Mouse (Mus musculus): ENCODE results near the gene Nans. TPM values are rescaled to one million over a fixed set of nuclear protein-coding genes. Genes with fewer than 3 reads are reported as not detected.
A peak's percentile ranks its signal among the peaks of the same experiment; 100 is the strongest.

Nans gene
- total and polyA plus RNA-seq, 2 experiments from 2014 or later = 60.4 to 85.9 TPM

DNA sequence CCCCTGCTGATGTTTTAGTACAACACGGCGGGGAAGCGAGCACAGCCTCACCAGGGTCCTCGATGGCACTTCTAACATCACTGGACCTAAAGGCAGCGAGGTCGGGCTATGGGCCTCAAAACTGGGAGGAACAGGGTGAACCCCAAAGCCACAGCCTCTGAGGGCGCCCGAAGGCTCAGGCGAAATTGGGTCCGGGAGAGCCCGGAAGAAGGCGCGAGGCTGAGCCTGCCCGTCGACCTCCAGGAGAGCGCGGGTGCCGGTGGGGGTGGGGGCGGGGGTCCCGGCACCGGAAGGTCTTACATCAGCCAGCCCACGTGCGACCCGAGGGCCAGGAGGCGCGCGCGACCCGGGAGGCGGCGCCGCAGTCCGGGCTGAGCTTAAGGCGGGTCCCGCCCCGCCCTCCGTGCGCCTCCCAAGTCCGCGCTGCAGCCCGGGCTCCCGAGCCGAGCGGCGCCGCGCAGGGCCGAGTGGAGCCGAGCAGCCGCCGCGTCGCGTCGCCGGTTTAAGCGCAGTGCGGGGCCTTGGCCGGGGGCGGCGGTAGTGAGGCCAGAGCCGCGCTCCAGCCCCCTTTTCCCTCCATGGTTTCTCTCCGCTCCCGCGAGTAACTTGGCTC, 38.4 kb upstream of the Nans start, which contains the start of gene Anp32b:
TSS of gene Anp32b (plus strand) at position 384 of the 613 bp plus-strand sequence.
- peak within 1 kb of the TSS; percentile 70 for H3K4me2 ChIP-seq (ENCODE audit: low read depth, low read length)

GRCm38 (mm10) chr4:46451240-46451757, 37.7 kb upstream of the Nans start:
- H3K27ac ChIP-seq = peak overlapping the region; percentile 96
- H3K9ac ChIP-seq (replicated peaks; ENCODE audit: low read length) = peak overlapping the region; percentile 93
- H3K9me3 ChIP-seq (ENCODE audit: low read length) = no peaks in the 10 kb centered on the region
- no peaks in the 10 kb centered on the region for H3K36me3 ChIP-seq (ENCODE audit: insufficient read depth, low read length)
- ATAC-seq = peak; percentile 32
- peak; percentile 73 for DNase-seq (ENCODE audit: low spot score)
- H3K4me3 ChIP-seq (ENCODE audit: low read length) = peak overlapping the region; percentile 88
- H3K27me3 ChIP-seq (ENCODE audit: insufficient read depth, low read length) = no peaks in the 10 kb centered on the region
- peaks cover 14% of the 10 kb centered on the region for H3K4me1 ChIP-seq (ENCODE audit: insufficient read depth, low read length)
- no peak for TF ChIP-seq CTCF (IDR thresholded peaks at IDR 0.05; ENCODE audit: low read depth)
- WGBS = under 1% methylated on average over 31 of the region's 70 CpGs
- H3K4me2 ChIP-seq (ENCODE audit: low read depth, low read length) = peak overlapping the region; percentile 70

More for the DNA sequence above, 38.4 kb upstream of the Nans start, which contains the start of gene Anp32b:
- ATAC-seq (peak; percentile 95), DNase-seq (ENCODE audit: low spot score) (peak; percentile 95)
- H3K9me3 ChIP-seq (ENCODE audit: low read length) = no peaks in the 10 kb centered on the region
- H3K4me1 ChIP-seq (ENCODE audit: insufficient read depth, low read length) = peaks cover 14% of the 10 kb centered on the region
- no peaks in the 10 kb centered on the region for H3K36me3 ChIP-seq (ENCODE audit: insufficient read depth, low read length)
- TF ChIP-seq CTCF (IDR thresholded peaks at IDR 0.05; ENCODE audit: low read depth) = peak; percentile 57
- H3K27ac ChIP-seq = peak within 1 kb of the TSS; percentile 96
- peak within 1 kb of the TSS; percentile 93 for H3K9ac ChIP-seq (replicated peaks; ENCODE audit: low read length)
- peak within 1 kb of the TSS; percentile 88 for H3K4me3 ChIP-seq (ENCODE audit: low read length)
- 2% methylated on average over 61 of the region's 66 CpGs for WGBS
- H3K27me3 ChIP-seq (ENCODE audit: insufficient read depth, low read length) = no peaks in the 10 kb centered on the region

DNA sequence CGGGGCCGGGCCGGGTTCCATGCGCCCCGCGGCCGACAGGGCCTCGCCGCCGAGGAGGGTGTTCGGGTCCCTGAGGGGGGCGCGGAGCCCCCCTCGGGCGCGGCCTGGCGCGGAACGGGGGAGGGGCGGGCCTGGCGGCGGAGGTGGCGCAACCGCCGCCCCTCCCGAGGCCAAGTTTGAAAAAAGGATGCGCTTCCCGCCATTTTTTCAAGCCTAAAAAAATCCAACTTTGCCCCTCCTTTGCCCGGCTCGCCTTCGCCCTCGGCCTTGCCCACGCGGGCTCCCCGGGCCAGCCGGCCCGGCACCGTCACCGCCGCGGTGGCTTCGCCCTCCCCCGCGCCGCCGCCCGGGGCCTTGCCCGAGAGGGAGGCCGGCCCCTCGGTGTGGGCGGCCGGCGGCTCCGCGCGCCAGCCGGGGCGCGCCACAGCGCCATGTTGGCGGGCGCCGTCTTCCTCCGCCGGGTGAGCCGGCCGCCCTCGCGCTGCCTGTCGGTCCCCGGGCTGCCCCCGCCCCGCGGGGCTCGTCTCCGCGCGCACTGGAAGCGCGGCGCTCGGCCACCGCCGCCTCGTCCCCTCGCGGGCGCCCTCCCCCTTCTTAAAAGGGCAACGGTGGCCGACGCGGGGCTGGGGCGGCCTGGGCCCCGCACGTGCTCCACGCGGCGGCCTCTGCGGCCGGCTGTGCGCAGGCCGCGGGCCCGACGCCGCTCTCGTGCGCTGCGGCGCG, 37.1 kb upstream of the Nans start:
- ATAC-seq (peak; percentile 75), DNase-seq (ENCODE audit: low spot score) (peak; percentile 91)
- H3K9me3 ChIP-seq (ENCODE audit: low read length) = no peaks in the 10 kb centered on the region
- H3K4me3 ChIP-seq (ENCODE audit: low read length) = peak overlapping the region; percentile 88
- no peaks in the 10 kb centered on the region for H3K27me3 ChIP-seq (ENCODE audit: insufficient read depth, low read length)
- peak overlapping the region; percentile 96 for H3K27ac ChIP-seq
- H3K4me1 ChIP-seq (ENCODE audit: insufficient read depth, low read length) = peaks cover 14% of the 10 kb centered on the region
- no peaks in the 10 kb centered on the region for H3K36me3 ChIP-seq (ENCODE audit: insufficient read depth, low read length)
- peak overlapping the region; percentile 93 for H3K9ac ChIP-seq (replicated peaks; ENCODE audit: low read length)
- H3K4me2 ChIP-seq (ENCODE audit: low read depth, low read length) = peak overlapping the region; percentile 70
- TF ChIP-seq CTCF (IDR thresholded peaks at IDR 0.05; ENCODE audit: low read depth) = no peak
- under 1% methylated on average over 84 of the region's 111 CpGs for WGBS

- peak overlapping the region; percentile 70 for H3K4me2 ChIP-seq (ENCODE audit: low read depth, low read length)
- no peaks in the 10 kb centered on the region for H3K36me3 ChIP-seq (ENCODE audit: insufficient read depth, low read length)
- peak overlapping the region; percentile 93 for H3K9ac ChIP-seq (replicated peaks; ENCODE audit: low read length)
- H3K27ac ChIP-seq = peak overlapping the region; percentile 96
- peak overlapping the region; percentile 88 for H3K4me3 ChIP-seq (ENCODE audit: low read length)
- ATAC-seq = peak; percentile 27
- no peaks in the 10 kb centered on the region for H3K9me3 ChIP-seq (ENCODE audit: low read length)
- DNase-seq (ENCODE audit: low spot score) = peak; percentile 61
- TF ChIP-seq CTCF (IDR thresholded peaks at IDR 0.05; ENCODE audit: low read depth) = no peak
- peaks cover 14% of the 10 kb centered on the region for H3K4me1 ChIP-seq (ENCODE audit: insufficient read depth, low read length)
- H3K27me3 ChIP-seq (ENCODE audit: insufficient read depth, low read length) = no peaks in the 10 kb centered on the region
- WGBS = 1% methylated on average over 18 of the region's 19 CpGs
Measured at GRCm38 (mm10) chr4:46452481-46452850, 36.6 kb upstream of the Nans start.

DNA sequence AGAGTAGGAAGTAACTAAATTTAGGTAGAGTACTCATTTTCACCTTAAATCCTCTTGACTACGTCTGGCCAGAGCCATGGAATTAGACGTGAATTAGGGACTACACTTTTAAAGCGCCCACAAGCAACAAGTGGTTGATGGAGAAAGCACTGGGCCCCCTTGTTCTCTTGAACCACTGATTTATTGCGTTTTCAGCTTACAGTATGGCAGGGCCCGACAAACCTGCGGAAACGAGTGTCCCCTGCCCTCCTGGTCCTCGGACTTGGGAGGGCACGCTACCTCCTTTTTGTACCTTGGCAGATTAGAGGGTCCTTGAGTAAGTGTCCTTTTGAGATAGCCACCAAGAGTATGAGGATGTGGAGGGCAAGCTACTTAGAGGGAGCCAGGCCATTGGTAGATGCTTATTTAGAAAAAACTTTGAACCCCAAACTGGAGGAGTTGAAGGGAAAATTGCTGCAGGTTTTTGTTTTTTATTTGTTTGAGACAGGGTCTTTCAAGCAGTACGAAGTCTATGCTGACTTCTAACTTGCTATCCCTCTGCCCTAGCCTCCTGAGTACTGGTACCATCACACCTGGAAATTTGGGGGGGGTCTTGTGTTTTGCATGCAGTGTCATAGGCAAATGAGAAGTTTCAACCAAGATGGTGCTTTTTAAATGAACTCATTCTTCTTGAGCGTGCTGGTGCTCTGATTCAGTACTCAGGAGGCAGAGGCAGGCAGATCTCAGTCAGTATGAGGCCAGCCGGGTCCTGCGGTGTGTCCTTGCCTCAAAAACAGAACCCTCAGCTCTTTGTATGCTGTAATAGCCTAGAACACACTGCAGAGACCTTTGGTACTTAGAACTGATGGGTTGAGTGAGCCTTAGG, 36.0 kb upstream of the Nans start:
- H3K27me3 ChIP-seq (ENCODE audit: insufficient read depth, low read length) = no peaks in the 10 kb centered on the region
- H3K4me2 ChIP-seq (ENCODE audit: low read depth, low read length) = peak overlapping the region; percentile 70
- 0 out of 2 replicates have a peak overlapping the region, but pooled peaks have one; percentile 96 for H3K27ac ChIP-seq
- no peak overlapping the region for H3K9ac ChIP-seq (replicated peaks; ENCODE audit: low read length)
- peaks cover 14% of the 10 kb centered on the region for H3K4me1 ChIP-seq (ENCODE audit: insufficient read depth, low read length)
- no peak for DNase-seq (ENCODE audit: low spot score)
- H3K36me3 ChIP-seq (ENCODE audit: insufficient read depth, low read length) = no peaks in the 10 kb centered on the region
- H3K9me3 ChIP-seq (ENCODE audit: low read length) = no peaks in the 10 kb centered on the region
- ATAC-seq = no peak
- no peak for TF ChIP-seq CTCF (IDR thresholded peaks at IDR 0.05; ENCODE audit: low read depth)
- WGBS = 45% methylated on average over 13 of the region's 13 CpGs
- H3K4me3 ChIP-seq (ENCODE audit: low read length) = peak overlapping the region; percentile 88
